Mouse (Mus musculus): Measurements from ENCODE around the gene Rnf144b. TPM values are rescaled to one million over a fixed set of nuclear protein-coding genes. Genes with fewer than 3 reads are reported as not detected.

The Rnf144b gene
- total and polyA plus RNA-seq, 3 experiments = 8.0 to 31.0 (median 18.1) TPM

- intact Hi-C loops (cut with DNase I) = loop anchor here (5.0 to 10.0 kb wide), 2 partner anchors 32 to 70 kb away; no protein-coding TSS in a partner anchor
- no peaks in the 10 kb centered on the region for H3K36me3 ChIP-seq (ENCODE audit: control insufficient read depth, insufficient read depth, low read length)
- H3K27ac ChIP-seq = peak overlapping the region; percentile 55
- H3K79me2 ChIP-seq (replicated peaks; ENCODE audit: control insufficient read depth, insufficient read depth, low read length) = no peaks in the 10 kb centered on the region
- no peak overlapping the region for H3K4me3 ChIP-seq
- H3K9ac ChIP-seq (ENCODE audit: low read depth, low read length) = no peak overlapping the region
- H3K27me3 ChIP-seq (ENCODE audit: control insufficient read depth, insufficient read depth, low read length) = no peaks in the 10 kb centered on the region
- WGBS = 44% methylated on average over 4 of the region's 4 CpGs
- no peak for DNase-seq
- TF ChIP-seq EP300 (IDR thresholded peaks at IDR 0.05; ENCODE audit: insufficient read depth, low read depth, low read length) (no peak), CTCF (IDR thresholded peaks at IDR 0.05) (no peak), POLR2A (IDR thresholded peaks at IDR 0.05; ENCODE audit: insufficient read depth, low read depth, low read length) (no peak)
- peaks cover 2% of the 10 kb centered on the region; the same call in 1 of the 2 replicates for H3K4me1 ChIP-seq (ENCODE audit: control insufficient read depth, insufficient read depth, low read length)
These were observed 32.4 kb downstream of the Rnf144b start for GRCm38 (mm10) chr13:47154866-47155265.

- 77% methylated on average over 5 of the region's 5 CpGs for WGBS
- H3K36me3 ChIP-seq (ENCODE audit: control insufficient read depth, insufficient read depth, low read length) = no peaks in the 10 kb centered on the region
- H3K27ac ChIP-seq = no peak overlapping the region
- no peaks in the 10 kb centered on the region for H3K79me2 ChIP-seq (replicated peaks; ENCODE audit: control insufficient read depth, insufficient read depth, low read length)
- DNase-seq = no peak
- TF ChIP-seq POLR2A (IDR thresholded peaks at IDR 0.05; ENCODE audit: insufficient read depth, low read depth, low read length) = no peak
- TF ChIP-seq EP300 (IDR thresholded peaks at IDR 0.05; ENCODE audit: insufficient read depth, low read depth, low read length) = no peak
- no peak for TF ChIP-seq CTCF (IDR thresholded peaks at IDR 0.05)
- intact Hi-C loops (cut with DNase I) = loop anchor here (10.0 kb wide), 1 partner anchor 68 kb away; no protein-coding TSS in a partner anchor
- no peak overlapping the region for H3K4me3 ChIP-seq
- H3K27me3 ChIP-seq (ENCODE audit: control insufficient read depth, insufficient read depth, low read length) = no peaks in the 10 kb centered on the region
- peaks cover 2% of the 10 kb centered on the region; the same call in 1 of the 2 replicates for H3K4me1 ChIP-seq (ENCODE audit: control insufficient read depth, insufficient read depth, low read length)
- no peak overlapping the region for H3K9ac ChIP-seq (ENCODE audit: low read depth, low read length)
These were observed 34.4 kb downstream of the Rnf144b start for GRCm38 (mm10) chr13:47156841-47157240.

GRCm38 (mm10) chr13:47162001-47162400, 39.5 kb downstream of the Rnf144b start:
- H3K27me3 ChIP-seq (ENCODE audit: control insufficient read depth, insufficient read depth, low read length) = no peaks in the 10 kb centered on the region
- H3K9ac ChIP-seq (ENCODE audit: low read depth, low read length) = no peak overlapping the region
- H3K4me3 ChIP-seq = no peak overlapping the region
- intact Hi-C loops (cut with DNase I) = no loop called here
- H3K4me1 ChIP-seq (ENCODE audit: control insufficient read depth, insufficient read depth, low read length) = no peaks in the 10 kb centered on the region
- DNase-seq = no peak
- no peaks in the 10 kb centered on the region for H3K79me2 ChIP-seq (replicated peaks; ENCODE audit: control insufficient read depth, insufficient read depth, low read length)
- 68% methylated on average over 5 of the region's 5 CpGs for WGBS
- TF ChIP-seq CTCF (IDR thresholded peaks at IDR 0.05) (no peak), POLR2A (IDR thresholded peaks at IDR 0.05; ENCODE audit: insufficient read depth, low read depth, low read length) (no peak), EP300 (IDR thresholded peaks at IDR 0.05; ENCODE audit: insufficient read depth, low read depth, low read length) (no peak)
- no peaks in the 10 kb centered on the region for H3K36me3 ChIP-seq (ENCODE audit: control insufficient read depth, insufficient read depth, low read length)
- H3K27ac ChIP-seq = no peak overlapping the region

- no peak overlapping the region for H3K4me3 ChIP-seq
- H3K27ac ChIP-seq = no peak overlapping the region
- WGBS = 78% methylated on average over 5 of the region's 5 CpGs
- H3K79me2 ChIP-seq (replicated peaks; ENCODE audit: control insufficient read depth, insufficient read depth, low read length) = no peaks in the 10 kb centered on the region
- H3K9ac ChIP-seq (ENCODE audit: low read depth, low read length) = no peak overlapping the region
- intact Hi-C loops (cut with DNase I) = no loop called here
- DNase-seq = peak in 1 of 2 experiments; percentile 11
- no peak for TF ChIP-seq CTCF (IDR thresholded peaks at IDR 0.05)
- TF ChIP-seq EP300 (IDR thresholded peaks at IDR 0.05; ENCODE audit: insufficient read depth, low read depth, low read length) = no peak
- TF ChIP-seq POLR2A (IDR thresholded peaks at IDR 0.05; ENCODE audit: insufficient read depth, low read depth, low read length) = no peak
- H3K27me3 ChIP-seq (ENCODE audit: control insufficient read depth, insufficient read depth, low read length) = no peaks in the 10 kb centered on the region
- no peaks in the 10 kb centered on the region for H3K36me3 ChIP-seq (ENCODE audit: control insufficient read depth, insufficient read depth, low read length)
- H3K4me1 ChIP-seq (ENCODE audit: control insufficient read depth, insufficient read depth, low read length) = no peaks in the 10 kb centered on the region
These were observed 42.3 kb downstream of the Rnf144b start for GRCm38 (mm10) chr13:47164732-47165131.

GRCm38 (mm10) chr13:47165261-47165660, 42.8 kb downstream of the Rnf144b start:
- H3K79me2 ChIP-seq (replicated peaks; ENCODE audit: control insufficient read depth, insufficient read depth, low read length) = no peaks in the 10 kb centered on the region
- WGBS = 93% methylated on average over 2 of the region's 2 CpGs
- H3K27ac ChIP-seq = no peak overlapping the region
- no peaks in the 10 kb centered on the region for H3K27me3 ChIP-seq (ENCODE audit: control insufficient read depth, insufficient read depth, low read length)
- H3K9ac ChIP-seq (ENCODE audit: low read depth, low read length) = no peak overlapping the region
- DNase-seq = no peak
- no peak for TF ChIP-seq EP300 (IDR thresholded peaks at IDR 0.05; ENCODE audit: insufficient read depth, low read depth, low read length)
- no peaks in the 10 kb centered on the region for H3K4me1 ChIP-seq (ENCODE audit: control insufficient read depth, insufficient read depth, low read length)
- intact Hi-C loops (cut with DNase I) = no loop called here
- H3K4me3 ChIP-seq = no peak overlapping the region
- H3K36me3 ChIP-seq (ENCODE audit: control insufficient read depth, insufficient read depth, low read length) = no peaks in the 10 kb centered on the region

- TF ChIP-seq POLR2A (IDR thresholded peaks at IDR 0.05; ENCODE audit: insufficient read depth, low read depth, low read length) (no peak), EP300 (IDR thresholded peaks at IDR 0.05; ENCODE audit: insufficient read depth, low read depth, low read length) (no peak), CTCF (IDR thresholded peaks at IDR 0.05) (no peak)
- intact Hi-C loops (cut with DNase I) = no loop called here
- no peaks in the 10 kb centered on the region for H3K27me3 ChIP-seq (ENCODE audit: control insufficient read depth, insufficient read depth, low read length)
- H3K36me3 ChIP-seq (ENCODE audit: control insufficient read depth, insufficient read depth, low read length) = no peaks in the 10 kb centered on the region
- DNase-seq = no peak
- no peaks in the 10 kb centered on the region for H3K4me1 ChIP-seq (ENCODE audit: control insufficient read depth, insufficient read depth, low read length)
- no peak overlapping the region for H3K9ac ChIP-seq (ENCODE audit: low read depth, low read length)
- no peaks in the 10 kb centered on the region for H3K79me2 ChIP-seq (replicated peaks; ENCODE audit: control insufficient read depth, insufficient read depth, low read length)
- H3K27ac ChIP-seq = no peak overlapping the region
- no peak overlapping the region for H3K4me3 ChIP-seq
- WGBS = 35% methylated on average over 11 of the region's 11 CpGs
These were observed 46.0 kb downstream of the Rnf144b start for GRCm38 (mm10) chr13:47168484-47168883.

Measured in heart, adult 2 months (tissue).